ENCODE assay signal across 20 mouse cellular contexts in genomic region chr16:5452971-5453370, GRCm38 (mm10).
A peak's percentile ranks its signal among the peaks of the same experiment; 100 is the strongest.
DNase-seq lines count a peak whose midpoint lies in the region; ATAC-seq and TF ChIP-seq lines count a peak whose summit lies in the region.
"Had no signal": no experiment of that assay in that cellular context is flagged by ENCODE, and none has a peak within 500 bp of the region (broad histone marks: within the 10 kb centered on the region; RNA-seq: fewer than 3 reads in every experiment).

No protein-coding gene starts in this region.

- no peaks in the 10 kb centered on the region for H3K27me3 ChIP-seq in hindbrain, embryonic 16.5 days (replicated peaks; ENCODE audit: control insufficient read depth, insufficient read depth, low read length)
- H3K27me3 ChIP-seq in forebrain, embryonic 15.5 days, result no peaks in the 10 kb centered on the region
- H3K27me3 ChIP-seq in liver, postnatal 0 days (ENCODE audit: insufficient read depth, low read length), result no peaks in the 10 kb centered on the region
- H3K27me3 ChIP-seq: liver, embryonic 13.5 days had no signal

- H3K4me3 ChIP-seq in hindbrain, embryonic 16.5 days (ENCODE audit: low read length), result no peak overlapping the region
- H3K4me3 ChIP-seq in forebrain, embryonic 15.5 days, result no peak overlapping the region
- no peak overlapping the region for H3K4me3 ChIP-seq in liver, postnatal 0 days (ENCODE audit: low read depth, low read length)
- H3K4me3 ChIP-seq: forebrain, embryonic 13.5 days; left cerebral cortex, adult 2 months; liver, embryonic 13.5 days; myocyte had no signal

- no peaks in the 10 kb centered on the region for H3K36me3 ChIP-seq in hindbrain, embryonic 16.5 days (ENCODE audit: control insufficient read depth, insufficient read depth, low read length)
- H3K36me3 ChIP-seq in forebrain, embryonic 15.5 days, result no peaks in the 10 kb centered on the region
- no peaks in the 10 kb centered on the region for H3K36me3 ChIP-seq in liver, postnatal 0 days (replicated peaks; ENCODE audit: insufficient read depth, low read length)
- H3K36me3 ChIP-seq: liver, embryonic 13.5 days had no signal

- no peaks in the 10 kb centered on the region for H3K4me1 ChIP-seq in hindbrain, embryonic 16.5 days (ENCODE audit: control insufficient read depth, insufficient read depth, low read depth, low read length)
- 0 out of 2 replicates have a peak, but pooled peaks cover 7% of the 10 kb centered on the region for H3K4me1 ChIP-seq in forebrain, embryonic 15.5 days
- H3K4me1 ChIP-seq in liver, postnatal 0 days (ENCODE audit: insufficient read depth), result no peaks in the 10 kb centered on the region
- H3K4me1 ChIP-seq: liver, embryonic 13.5 days had no signal

- H3K4me2 ChIP-seq in hindbrain, embryonic 16.5 days (ENCODE audit: low read length), result no peak overlapping the region
- no peak overlapping the region for H3K4me2 ChIP-seq in forebrain, embryonic 15.5 days (replicated peaks)
- H3K4me2 ChIP-seq in liver, postnatal 0 days (ENCODE audit: low read depth, low read length), result no peak overlapping the region
- H3K4me2 ChIP-seq: forebrain, embryonic 13.5 days; heart, embryonic 11.5 days; liver, embryonic 13.5 days had no signal

- TF ChIP-seq CTCF in liver, postnatal 0 days (IDR thresholded peaks at IDR 0.05; ENCODE audit: low read depth), result no peak

- no peaks in the 10 kb centered on the region for H3K9me3 ChIP-seq in hindbrain, embryonic 16.5 days (ENCODE audit: control insufficient read depth, low read length)
- no peaks in the 10 kb centered on the region for H3K9me3 ChIP-seq in forebrain, embryonic 15.5 days
- H3K9me3 ChIP-seq in liver, postnatal 0 days (ENCODE audit: low read length), result no peaks in the 10 kb centered on the region
- H3K9me3 ChIP-seq: forebrain, embryonic 13.5 days; liver, embryonic 13.5 days had no signal

- H3K27ac ChIP-seq in hindbrain, embryonic 16.5 days (ENCODE audit: low read depth, low read length), result no peak overlapping the region
- no peak overlapping the region for H3K27ac ChIP-seq in forebrain, embryonic 15.5 days (replicated peaks)
- H3K27ac ChIP-seq in liver, postnatal 0 days (ENCODE audit: low read depth), result no peak overlapping the region
- H3K27ac ChIP-seq: forebrain, embryonic 13.5 days; left cerebral cortex, adult 2 months; liver, embryonic 13.5 days had no signal

- H3K9ac ChIP-seq in hindbrain, embryonic 16.5 days (ENCODE audit: low read depth, low read length), result no peak overlapping the region
- no peak overlapping the region for H3K9ac ChIP-seq in forebrain, embryonic 15.5 days (replicated peaks)
- H3K9ac ChIP-seq in liver, postnatal 0 days (replicated peaks), result no peak overlapping the region
- H3K9ac ChIP-seq: forebrain, embryonic 13.5 days; liver, embryonic 13.5 days had no signal

- peak; percentile 32 for DNase-seq in retina, embryonic 14.5 days (ENCODE audit: low spot score)
- no peak for DNase-seq in retina, postnatal 1 day
- DNase-seq in T-cell, adult 2 months (ENCODE audit: low spot score), result peak; percentile 56
- DNase-seq in thymus, postnatal 14 days, result peak; percentile 75
- no peak for DNase-seq in liver, postnatal 0 days
- DNase-seq: adrenal gland, adult 8-10 months; cerebellum, adult 11 months; cerebellum, postnatal 25 days; heart, postnatal 4 days; kidney, adult 18-20 months; kidney, postnatal 14 days; liver, embryonic 13.5 days; lung, postnatal 14 days had no signal

- ATAC-seq in inflammation-experienced regulatory T-cells, adult 6 months, result peak; percentile 78
- no peak for ATAC-seq in hindbrain, embryonic 16.5 days
- ATAC-seq in forebrain, embryonic 15.5 days (replicated peaks), result no peak
- no peak for ATAC-seq in liver, postnatal 0 days
- ATAC-seq: forebrain, embryonic 13.5 days had no signal

- WGBS in hindbrain, embryonic 16.5 days, result 85% methylated on average over 6 of the region's 6 CpGs
- WGBS in forebrain, embryonic 15.5 days, result 82% methylated on average over 6 of the region's 6 CpGs
- 67% methylated on average over 6 of the region's 6 CpGs for WGBS in liver, postnatal 0 days (ENCODE audit: insufficient replicate concordance)

- no peak for TF ChIP-seq EP300 in liver, postnatal 0 days (IDR thresholded peaks at IDR 0.05; ENCODE audit: low read depth)

Comparison
In these comparisons a context has a peak if more than half of its experiments do, and no peak if none do; other contexts are left out.
1. DNase-seq: peak in retina, embryonic 14.5 days (single experiment), T-cell, adult 2 months (single experiment) and thymus, postnatal 14 days (single experiment); none in retina, postnatal 1 day (single experiment) and liver, postnatal 0 days (single experiment).